Mouse (Mus musculus): ENCODE data around the gene Espl1. TPM values are rescaled to one million over a fixed set of nuclear protein-coding genes. Genes with fewer than 3 reads are reported as not detected.
A peak's percentile ranks its signal among the peaks of the same experiment; 100 is the strongest.

The Espl1 gene
- polyA plus RNA-seq, 1 experiment from 2014 or later, result 38.6 TPM

DNA sequence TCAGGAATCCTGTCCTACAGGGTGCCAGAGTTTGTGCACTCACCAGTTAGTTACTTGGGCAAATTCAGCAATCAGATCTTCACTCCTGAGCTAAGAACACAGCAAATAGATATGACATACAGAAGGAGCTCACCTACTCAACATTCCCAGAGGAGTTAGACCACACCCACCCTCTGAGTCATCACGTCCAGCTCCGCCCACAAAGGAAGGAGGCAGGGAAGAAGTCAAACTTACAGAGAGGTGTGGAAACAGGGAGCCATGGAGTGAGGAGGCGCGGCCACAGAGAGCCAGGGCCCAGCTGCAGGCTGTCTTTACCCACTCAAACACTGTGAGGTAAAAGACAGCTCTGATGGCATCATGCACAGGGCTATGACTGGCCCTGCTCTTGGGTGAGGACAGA is 50.4 kb downstream of the Espl1 start:
- Histone ChIP-seq H3K36me3 (peaks cover 66% of the 10 kb centered on the region), H3K9ac (no peak overlapping the region), H3K9me3 (replicated peaks) (no peaks in the 10 kb centered on the region), H3K4me3 (no peak overlapping the region), H3K27me3 (replicated peaks) (no peaks in the 10 kb centered on the region), H3K4me2 (no peak overlapping the region), H3K4me1 (peaks cover 18% of the 10 kb centered on the region), H3K27ac (no peak overlapping the region)
- 64% methylated on average over 4 of the region's 4 CpGs for WGBS (ENCODE audit: insufficient replicate concordance)
- ATAC-seq, result no peak

- H3K27me3 ChIP-seq (replicated peaks), result peaks cover 22% of the 10 kb centered on the region
- peaks cover 33% of the 10 kb centered on the region for H3K36me3 ChIP-seq
- no peaks in the 10 kb centered on the region for H3K9me3 ChIP-seq (replicated peaks)
- peak within 1 kb of the TSS; percentile 86 for H3K4me3 ChIP-seq
- H3K27ac ChIP-seq, result peak within 1 kb of the TSS; percentile 75
- ATAC-seq, result peak; percentile 91
- H3K4me2 ChIP-seq, result peak within 1 kb of the TSS; percentile 85
- H3K4me1 ChIP-seq, result peaks cover 26% of the 10 kb centered on the region
- under 1% methylated on average over 56 of the region's 56 CpGs for WGBS (ENCODE audit: insufficient replicate concordance)
- peak within 1 kb of the TSS; percentile 90 for H3K9ac ChIP-seq
Observed at GRCm38 (mm10) chr15:102350138-102350941, 54.3 kb downstream of the Espl1 start, which contains the start of gene Aaas. Aaas (minus strand) TSS chr15:102350771.

GRCm38 (mm10) chr15:102350942-102351291 is 54.9 kb downstream of the Espl1 start:
- Histone ChIP-seq H3K27me3 (replicated peaks) (peaks cover 28% of the 10 kb centered on the region), H3K36me3 (peaks cover 27% of the 10 kb centered on the region), H3K4me1 (peaks cover 32% of the 10 kb centered on the region), H3K27ac (peak overlapping the region; percentile 42; the same call in 1 of the 2 replicates), H3K4me2 (peak overlapping the region; percentile 85), H3K4me3 (peak overlapping the region; percentile 86), H3K9me3 (replicated peaks) (no peaks in the 10 kb centered on the region), H3K9ac (peak overlapping the region; percentile 90)
- ATAC-seq, result peak; percentile 38
- WGBS (ENCODE audit: insufficient replicate concordance), result 12% methylated on average over 11 of the region's 11 CpGs

DNA sequence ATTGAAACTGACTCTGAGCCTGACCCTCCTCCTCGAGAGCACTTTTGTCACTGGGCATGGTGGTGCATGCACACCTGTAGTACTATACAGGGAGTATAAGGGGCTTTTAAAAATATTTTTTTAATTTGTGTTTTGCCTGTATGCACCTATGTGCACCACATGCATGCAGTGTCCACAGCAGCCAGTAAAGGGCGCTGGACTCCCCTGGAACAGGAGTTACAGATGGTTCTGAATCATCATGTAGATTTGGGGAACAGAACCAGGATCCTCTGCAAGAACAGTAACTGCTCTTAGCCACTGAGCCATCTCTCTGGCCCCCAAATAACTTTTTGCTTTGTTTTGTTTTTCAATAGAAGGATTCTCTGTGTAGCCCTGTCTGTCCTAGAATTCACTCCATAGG is 56.1 kb downstream of the Espl1 start:
- Histone ChIP-seq H3K4me3 (no peak overlapping the region), H3K9ac (no peak overlapping the region), H3K27me3 (replicated peaks) (peaks cover 40% of the 10 kb centered on the region), H3K27ac (no peak overlapping the region), H3K4me1 (peaks cover 40% of the 10 kb centered on the region), H3K36me3 (peaks cover 15% of the 10 kb centered on the region), H3K4me2 (no peak overlapping the region), H3K9me3 (replicated peaks) (no peaks in the 10 kb centered on the region)
- ATAC-seq, result no peak
- 49% methylated on average over 2 of the region's 2 CpGs for WGBS (ENCODE audit: insufficient replicate concordance)

DNA sequence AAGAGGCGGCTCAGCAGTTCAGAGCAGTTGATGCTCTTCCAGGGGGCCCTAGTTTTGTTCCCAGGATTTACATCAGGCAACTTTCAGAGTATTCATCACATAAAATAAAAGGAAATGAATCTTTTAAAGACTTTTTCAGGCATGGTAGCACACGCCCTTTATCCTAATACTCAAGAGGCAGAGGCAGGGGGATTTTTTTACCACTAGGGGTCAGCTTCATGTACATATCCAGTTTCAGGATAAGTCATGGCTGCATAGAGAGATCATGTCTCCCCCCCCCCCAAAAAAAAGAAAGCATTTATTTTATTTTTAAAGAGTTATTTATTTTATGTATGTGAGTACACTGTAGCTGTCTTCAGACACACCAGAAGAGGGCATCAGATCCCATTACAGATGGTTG is 57.9 kb downstream of the Espl1 start:
- no peak for ATAC-seq
- H3K4me1 ChIP-seq, result peaks cover 47% of the 10 kb centered on the region
- H3K27me3 ChIP-seq (replicated peaks), result peaks cover 58% of the 10 kb centered on the region

GRCm38 (mm10) chr15:102355134-102355870 is 59.2 kb downstream of the Espl1 start:
- Histone ChIP-seq H3K27ac (peak overlapping the region; percentile 17; the same call in 1 of the 2 replicates), H3K4me1 (peaks cover 36% of the 10 kb centered on the region), H3K4me3 (peak overlapping the region; percentile 56), H3K9me3 (replicated peaks) (no peaks in the 10 kb centered on the region), H3K9ac (peak overlapping the region; percentile 62), H3K36me3 (no peaks in the 10 kb centered on the region), H3K4me2 (peak overlapping the region; percentile 86), H3K27me3 (replicated peaks) (peaks cover 72% of the 10 kb centered on the region)
- under 1% methylated on average over 49 of the region's 49 CpGs for WGBS (ENCODE audit: insufficient replicate concordance)
- 0 out of 2 replicates have a peak, but pooled peaks have one; percentile 2 for ATAC-seq

More for the DNA sequence above, 57.9 kb downstream of the Espl1 start:
- peaks cover under 1% of the 10 kb centered on the region; the same call in 1 of the 2 replicates for H3K36me3 ChIP-seq
- H3K9ac ChIP-seq, result no peak overlapping the region
- no peak overlapping the region for H3K27ac ChIP-seq
- H3K9me3 ChIP-seq (replicated peaks), result no peaks in the 10 kb centered on the region
- 65% methylated on average over 2 of the region's 2 CpGs for WGBS (ENCODE audit: insufficient replicate concordance)
- H3K4me3 ChIP-seq, result no peak overlapping the region
- no peak overlapping the region for H3K4me2 ChIP-seq

DNA sequence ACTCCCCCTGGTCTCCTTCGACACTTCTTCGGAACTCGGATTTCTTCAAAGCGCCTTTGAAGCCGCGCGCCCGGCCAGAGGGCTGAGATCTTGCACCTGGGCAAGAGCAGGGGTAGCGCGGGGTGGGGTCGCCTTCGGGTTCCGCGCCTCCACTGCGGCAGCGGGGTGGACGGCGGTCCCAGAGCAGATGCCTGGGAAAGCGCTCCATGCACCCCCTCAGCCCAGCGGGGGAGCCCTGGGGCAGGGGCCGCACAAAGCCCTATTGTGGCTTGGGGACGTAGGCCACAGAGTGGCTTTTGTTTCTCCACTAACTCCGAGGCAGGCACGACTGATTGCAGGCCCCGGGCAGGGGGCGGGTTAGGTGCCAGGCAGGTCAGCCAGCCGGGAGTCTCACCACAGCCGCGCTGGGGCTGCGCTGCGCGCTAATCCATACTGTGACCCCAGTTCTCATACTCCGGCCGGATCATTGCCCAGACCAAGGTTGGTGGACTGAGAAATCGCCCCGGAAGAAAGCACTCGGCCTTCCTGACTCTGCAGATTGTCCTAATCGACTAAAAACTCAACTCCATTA is 59.9 kb downstream of the Espl1 start:
- peak overlapping the region; percentile 86 for H3K4me2 ChIP-seq

GRCm38 (mm10) chr15:102356501-102357325 is 60.6 kb downstream of the Espl1 start:
- no peak overlapping the region for H3K27ac ChIP-seq
- H3K4me3 ChIP-seq, result no peak overlapping the region
- H3K27me3 ChIP-seq (replicated peaks), result peaks cover 84% of the 10 kb centered on the region

More for the DNA sequence above, 59.9 kb downstream of the Espl1 start:
- H3K27me3 ChIP-seq (replicated peaks), result peaks cover 77% of the 10 kb centered on the region
- WGBS (ENCODE audit: insufficient replicate concordance), result 1% methylated on average over 38 of the region's 38 CpGs
- peak overlapping the region; percentile 56 for H3K4me3 ChIP-seq
- no peaks in the 10 kb centered on the region for H3K36me3 ChIP-seq
- peak overlapping the region; percentile 62 for H3K9ac ChIP-seq
- peak; percentile 19; the same call in 1 of the 2 replicates for ATAC-seq
- peaks cover 36% of the 10 kb centered on the region for H3K4me1 ChIP-seq
- no peaks in the 10 kb centered on the region for H3K9me3 ChIP-seq (replicated peaks)
- H3K27ac ChIP-seq, result peak overlapping the region; percentile 17

DNA sequence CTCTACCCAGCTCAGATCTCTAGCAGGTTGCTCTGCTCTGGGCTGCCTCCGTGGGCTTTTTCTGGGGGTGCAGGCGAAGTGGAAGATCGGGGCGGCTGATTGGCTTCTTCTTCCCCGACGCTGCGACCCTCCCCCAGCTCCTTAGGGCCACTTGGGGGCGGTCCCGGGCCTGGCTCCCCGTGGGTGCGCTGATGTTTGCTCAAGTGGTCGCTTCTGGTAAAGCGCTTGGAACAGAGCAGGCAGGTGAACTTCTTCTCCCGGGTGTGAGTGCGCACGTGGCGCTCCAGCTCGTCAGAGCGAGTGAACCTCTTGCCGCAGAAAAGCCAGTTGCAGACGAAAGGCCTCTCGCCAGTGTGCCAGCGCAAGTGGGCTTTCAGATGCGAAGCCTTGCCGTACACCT is 62.1 kb downstream of the Espl1 start:
- no peak overlapping the region for H3K27ac ChIP-seq
- H3K36me3 ChIP-seq, result no peaks in the 10 kb centered on the region
- H3K27me3 ChIP-seq (replicated peaks), result peaks cover 94% of the 10 kb centered on the region
- peaks cover 35% of the 10 kb centered on the region for H3K4me1 ChIP-seq
- H3K4me2 ChIP-seq, result peak overlapping the region; percentile 40
- H3K9me3 ChIP-seq (replicated peaks), result no peaks in the 10 kb centered on the region
- no peak for ATAC-seq
- WGBS (ENCODE audit: insufficient replicate concordance), result 2% methylated on average over 25 of the region's 25 CpGs
- no peak overlapping the region for H3K4me3 ChIP-seq
- H3K9ac ChIP-seq, result no peak overlapping the region

More at GRCm38 (mm10) chr15:102356501-102357325, 60.6 kb downstream of the Espl1 start:
- no peak for ATAC-seq
- peaks cover 31% of the 10 kb centered on the region for H3K4me1 ChIP-seq
- H3K36me3 ChIP-seq, result no peaks in the 10 kb centered on the region
- no peaks in the 10 kb centered on the region for H3K9me3 ChIP-seq (replicated peaks)
- H3K9ac ChIP-seq, result peak overlapping the region; percentile 62
- WGBS (ENCODE audit: insufficient replicate concordance), result 33% methylated on average over 16 of the region's 16 CpGs
- H3K4me2 ChIP-seq, result peak overlapping the region; percentile 86

DNA sequence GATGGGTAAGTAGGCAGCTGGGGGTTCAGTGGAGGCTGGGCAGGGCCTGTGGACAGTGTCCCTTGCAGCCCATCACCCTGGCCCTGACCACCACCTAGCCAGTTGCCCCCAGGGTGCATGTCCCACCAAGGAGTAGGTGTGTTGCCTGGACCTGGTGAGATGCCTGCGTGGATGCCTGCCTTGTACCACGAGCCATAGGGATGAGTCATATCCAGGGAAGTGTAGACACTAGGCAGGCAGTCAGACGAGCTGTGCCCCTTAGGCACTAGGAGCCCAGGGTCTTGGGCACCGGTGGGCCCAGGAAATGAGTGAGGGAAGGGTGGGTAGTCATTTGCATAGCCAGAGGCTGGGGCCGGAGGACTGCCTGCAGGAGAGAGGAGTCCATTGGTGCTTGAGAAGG is 62.8 kb downstream of the Espl1 start:
- H3K9ac ChIP-seq, result no peak overlapping the region
- peaks cover 35% of the 10 kb centered on the region for H3K4me1 ChIP-seq
- H3K4me3 ChIP-seq, result no peak overlapping the region
- no peak for ATAC-seq
- H3K27me3 ChIP-seq (replicated peaks), result peaks cover 96% of the 10 kb centered on the region
- H3K4me2 ChIP-seq, result no peak overlapping the region
- H3K27ac ChIP-seq, result no peak overlapping the region
- H3K9me3 ChIP-seq (replicated peaks), result no peaks in the 10 kb centered on the region
- WGBS (ENCODE audit: insufficient replicate concordance), result 33% methylated on average over 5 of the region's 5 CpGs
- no peaks in the 10 kb centered on the region for H3K36me3 ChIP-seq

DNA sequence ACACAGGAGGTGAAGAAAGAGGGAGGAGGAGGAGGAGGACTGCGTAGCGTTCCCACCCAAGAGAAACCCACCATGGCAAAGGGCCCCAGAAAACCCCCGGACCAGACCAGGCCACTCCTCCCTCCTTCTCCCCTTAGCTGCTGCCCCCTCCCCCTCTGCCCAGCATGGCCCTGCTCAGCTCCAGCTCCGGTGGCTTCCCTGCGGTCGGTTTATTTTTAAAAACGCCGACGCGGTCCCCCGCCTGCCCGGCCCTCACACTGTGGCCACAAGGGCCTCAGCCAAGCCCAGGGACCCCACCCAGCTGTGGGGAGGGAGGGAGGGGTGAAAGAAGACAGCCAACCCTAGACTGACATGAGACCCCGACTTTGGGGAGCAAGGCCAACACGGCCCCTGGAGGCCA is 66.6 kb downstream of the Espl1 start:
- H3K9ac ChIP-seq, result peak overlapping the region; percentile 15; the same call in 1 of the 2 replicates
- H3K36me3 ChIP-seq, result no peaks in the 10 kb centered on the region
- 13% methylated on average over 14 of the region's 14 CpGs for WGBS (ENCODE audit: insufficient replicate concordance)
- no peaks in the 10 kb centered on the region for H3K9me3 ChIP-seq (replicated peaks)
- H3K4me2 ChIP-seq, result peak overlapping the region; percentile 49
- ATAC-seq, result no peak
- no peak overlapping the region for H3K4me3 ChIP-seq
- H3K4me1 ChIP-seq, result peaks cover 31% of the 10 kb centered on the region
- no peak overlapping the region for H3K27ac ChIP-seq
- H3K27me3 ChIP-seq (replicated peaks), result peaks cover 97% of the 10 kb centered on the region
